Mouse (Mus musculus) myocyte (in vitro differentiated cells): Measurements from ENCODE around the gene Snx3. TPM values are rescaled to one million over a fixed set of nuclear protein-coding genes. Genes with fewer than 3 reads are reported as not detected.

ENCODE experiments used
- H3K27me3 ChIP-seq: one replicate; pipeline ENCODE4 v1.6.1; 2011; ENCODE audit not compliant: control insufficient read depth, insufficient read depth, insufficient read length
- H3K36me3 ChIP-seq: one replicate; pipeline ENCODE4 v1.6.1; 2011; ENCODE audit not compliant: control insufficient read depth, insufficient read depth
- H3K4me2 ChIP-seq: one replicate; pipeline ENCODE4 v1.6.1; 2011; ENCODE audit warnings: low read depth, control low read depth
- H3K4me3 ChIP-seq: one replicate; pipeline ENCODE4 v1.5.1; 2011; ENCODE audit warnings: mild to moderate bottlenecking, control low read depth, moderate library complexity
- H3K79me2 ChIP-seq: one replicate; pipeline ENCODE4 v1.6.1; 2011; ENCODE audit not compliant: control insufficient read depth, insufficient read depth
- H3ac ChIP-seq: one replicate; pipeline ENCODE4 v1.6.1; 2011; ENCODE audit not compliant: control insufficient read depth, insufficient read length
- CEBPB ChIP-seq: IDR thresholded peaks from 2 replicates; pipeline ENCODE4 v1.6.1; 2011; ENCODE audit warnings: mild to moderate bottlenecking, moderate library complexity; ENCODE audit not compliant: poor library complexity, insufficient read depth, severe bottlenecking
- E2F4 ChIP-seq: IDR thresholded peaks from one replicate; pipeline ENCODE4 v1.6.1; 2011; ENCODE audit warnings: mild to moderate bottlenecking, control low read depth, moderate library complexity; ENCODE audit not compliant: insufficient read depth
- MAX ChIP-seq: IDR thresholded peaks from one replicate; pipeline ENCODE4 v1.6.1; 2011; ENCODE audit warnings: low read depth, mild to moderate bottlenecking, control low read depth
- MYOD1 ChIP-seq, 3 experiments: IDR thresholded peaks; one replicate each; pipeline ENCODE4 v1.6.1; 2011; ENCODE audit warnings: control low read depth in 2 of 3, low read depth in 2 of 3, mild to moderate bottlenecking in 2 of 3, moderate library complexity in 1 of 3; ENCODE audit not compliant: insufficient read length in 2 of 3, control insufficient read depth in 1 of 3
- MYOG ChIP-seq, 3 experiments: IDR thresholded peaks; one replicate each; pipeline ENCODE4 v1.6.1; 2011; ENCODE audit warnings: control low read depth in 2 of 3, low read depth in 2 of 3, mild to moderate bottlenecking in 2 of 3; ENCODE audit not compliant: insufficient read length in 2 of 3, control insufficient read depth in 1 of 3, insufficient read depth in 1 of 3
- POLR2A ChIP-seq: IDR thresholded peaks from one replicate; pipeline ENCODE4 v1.6.1; 2011; ENCODE audit warnings: low read depth, mild to moderate bottlenecking, control low read depth, moderate library complexity; ENCODE audit not compliant: insufficient read length
- POLR2AphosphoS2 ChIP-seq: IDR thresholded peaks from one replicate; pipeline ENCODE4 v1.6.1; 2011; ENCODE audit warnings: low read depth, control low read depth; ENCODE audit not compliant: insufficient read length
- REST ChIP-seq: IDR thresholded peaks from one replicate; pipeline ENCODE4 v1.6.1; 2011; ENCODE audit warnings: mild to moderate bottlenecking, control low read depth, moderate library complexity; ENCODE audit not compliant: insufficient read depth, insufficient read length
- SRF ChIP-seq: IDR thresholded peaks from one replicate; pipeline ENCODE4 v1.6.1; 2011; ENCODE audit warnings: low read depth; ENCODE audit not compliant: control insufficient read depth, insufficient read length
- TCF12 ChIP-seq: IDR thresholded peaks from one replicate; pipeline ENCODE4 v1.6.1; 2011; ENCODE audit warnings: mild to moderate bottlenecking, control low read depth; ENCODE audit not compliant: poor library complexity, insufficient read depth, severe bottlenecking
- TCF3 ChIP-seq: IDR thresholded peaks from one replicate; pipeline ENCODE4 v1.6.1; 2011; ENCODE audit warnings: low read depth, control low read depth; ENCODE audit not compliant: insufficient read length
- USF1 ChIP-seq: IDR thresholded peaks from one replicate; pipeline ENCODE4 v1.6.1; 2011; ENCODE audit warnings: low read depth, mild to moderate bottlenecking, control low read depth, moderate library complexity
- polyA plus RNA-seq: library from polyadenylated mRNA; unstranded; fragments of >200 nt; fragmentation: generic; extraction: Trizol; gene quantifications from one replicate; pipeline ENCODE4 v1.2.1, GENCODE M21; 2012; ENCODE audit warnings: missing spikeins

The Snx3 gene
- polyA plus RNA-seq, 1 experiment: 251 TPM

GRCm38 (mm10) chr10:42478341-42478720 is 23.5 kb upstream of the Snx3 start, which contains the start of gene Afg1l:
Gene Afg1l, minus strand, starts transcription at chr10:42478565.
- Histone ChIP-seq H3K36me3 (no peaks in the 10 kb centered on the region), H3K4me3 (peak within 1 kb of the TSS; percentile 64), H3K79me2 (peaks cover 19% of the 10 kb centered on the region), H3ac (peak within 1 kb of the TSS; percentile 7), H3K4me2 (peak within 1 kb of the TSS; percentile 89), H3K27me3 (no peaks in the 10 kb centered on the region)
- TF ChIP-seq POLR2A: peak; percentile 55
- TF ChIP-seq POLR2AphosphoS2: peak; percentile 35
- TF ChIP-seq TCF3: no peak
- TF ChIP-seq MYOG (IDR thresholded peaks at IDR 0.05; ENCODE audit: control insufficient read depth in 1 of 3, insufficient read depth in 1 of 3, insufficient read length in 2 of 3, low read depth in 2 of 3): peak in 2 of 3 experiments; percentile 11 to 34
- TF ChIP-seq MYOD1 (IDR thresholded peaks at IDR 0.05; ENCODE audit: control insufficient read depth in 1 of 3, insufficient read length in 2 of 3, low read depth in 2 of 3): peak in 1 of 3 experiments; percentile 4

GRCm38 (mm10) chr10:42480719-42481118 is 21.1 kb upstream of the Snx3 start:
- peaks cover 18% of the 10 kb centered on the region for H3K79me2 ChIP-seq
- TF ChIP-seq TCF12 (no peak), POLR2AphosphoS2 (no peak), MAX (no peak), POLR2A (no peak), USF1 (no peak), SRF (no peak), MYOG (IDR thresholded peaks at IDR 0.05; ENCODE audit: control insufficient read depth in 1 of 3, insufficient read depth in 1 of 3, insufficient read length in 2 of 3, low read depth in 2 of 3) (no peak), E2F4 (no peak), CEBPB (no peak), MYOD1 (IDR thresholded peaks at IDR 0.05; ENCODE audit: control insufficient read depth in 1 of 3, insufficient read length in 2 of 3, low read depth in 2 of 3) (no peak), TCF3 (no peak)
- no peak overlapping the region for H3K4me3 ChIP-seq
- H3K4me2 ChIP-seq: no peak overlapping the region
- no peaks in the 10 kb centered on the region for H3K27me3 ChIP-seq
- no peak overlapping the region for H3ac ChIP-seq
- H3K36me3 ChIP-seq: no peaks in the 10 kb centered on the region

- TF ChIP-seq MAX (no peak), REST (no peak), POLR2AphosphoS2 (no peak), MYOG (IDR thresholded peaks at IDR 0.05; ENCODE audit: control insufficient read depth in 1 of 3, insufficient read depth in 1 of 3, insufficient read length in 2 of 3, low read depth in 2 of 3) (no peak), POLR2A (no peak), CEBPB (no peak), TCF3 (no peak)
- H3K4me3 ChIP-seq: no peak overlapping the region
- no peak overlapping the region for H3K4me2 ChIP-seq
- no peaks in the 10 kb centered on the region for H3K36me3 ChIP-seq
- H3K79me2 ChIP-seq: no peaks in the 10 kb centered on the region
- no peak overlapping the region for H3ac ChIP-seq
- no peaks in the 10 kb centered on the region for H3K27me3 ChIP-seq
Measured at GRCm38 (mm10) chr10:42488606-42489296, 13.1 kb upstream of the Snx3 start.

- Histone ChIP-seq H3K36me3 (no peaks in the 10 kb centered on the region), H3K4me3 (no peak overlapping the region), H3K79me2 (no peaks in the 10 kb centered on the region), H3K27me3 (no peaks in the 10 kb centered on the region), H3K4me2 (no peak overlapping the region), H3ac (no peak overlapping the region)
- no peak for TF ChIP-seq REST
Measured at GRCm38 (mm10) chr10:42491158-42491557, 10.7 kb upstream of the Snx3 start.

- Histone ChIP-seq H3K4me3 (no peak overlapping the region), H3K36me3 (no peaks in the 10 kb centered on the region), H3K4me2 (no peak overlapping the region), H3K27me3 (no peaks in the 10 kb centered on the region), H3ac (no peak overlapping the region), H3K79me2 (no peaks in the 10 kb centered on the region)
- TF ChIP-seq CEBPB: no peak
- no peak for TF ChIP-seq TCF3
- TF ChIP-seq MAX: no peak
- TF ChIP-seq POLR2A: no peak
- TF ChIP-seq E2F4: no peak
- no peak for TF ChIP-seq POLR2AphosphoS2
- TF ChIP-seq REST: no peak
- peak; percentile 25 for TF ChIP-seq USF1
- peak in 1 of 3 experiments; percentile 26 for TF ChIP-seq MYOD1 (IDR thresholded peaks at IDR 0.05; ENCODE audit: control insufficient read depth in 1 of 3, insufficient read length in 2 of 3, low read depth in 2 of 3)
- TF ChIP-seq SRF: no peak
- TF ChIP-seq MYOG (IDR thresholded peaks at IDR 0.05; ENCODE audit: control insufficient read depth in 1 of 3, insufficient read depth in 1 of 3, insufficient read length in 2 of 3, low read depth in 2 of 3): no peak
- TF ChIP-seq TCF12: no peak
Measured at GRCm38 (mm10) chr10:42492027-42492771, 9.6 kb upstream of the Snx3 start.
